In the genomic region with DNA sequence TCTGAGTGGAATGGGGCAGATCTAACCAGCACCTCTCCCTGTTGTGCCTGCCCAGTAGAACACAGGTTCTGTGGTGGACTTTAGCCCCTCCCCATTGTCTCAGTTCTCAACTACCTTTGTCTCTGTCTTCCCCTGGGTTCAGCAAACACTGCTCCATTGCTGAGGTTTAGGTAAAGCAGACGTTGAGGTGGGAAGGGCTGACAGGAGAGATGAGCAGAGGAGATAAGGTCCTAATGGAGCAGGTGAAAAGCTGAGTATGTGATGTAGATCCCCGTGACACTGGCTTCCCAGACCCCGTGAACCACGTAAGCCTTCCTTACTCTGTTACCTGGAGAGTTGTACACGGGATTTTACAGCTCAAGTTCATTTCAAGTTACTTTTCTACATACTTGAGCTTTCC, we compare ENCODE assay signal across 8 mouse cellular contexts.
DNase-seq lines count a peak whose midpoint lies in the region; ATAC-seq and TF ChIP-seq lines count a peak whose summit lies in the region.

No protein-coding gene starts in this region.

- H3K4me3 ChIP-seq in heart, postnatal 0 days (ENCODE audit: low read depth, low read length): peak overlapping the region; percentile 70; the same call in 1 of the 2 replicates
- peak overlapping the region; percentile 31 for H3K4me3 ChIP-seq in brown adipose tissue, adult 24 weeks (ENCODE audit: insufficient read depth, low read depth, low read length)
- peak overlapping the region; percentile 38; the same call in 1 of the 2 replicates for H3K4me3 ChIP-seq in hindbrain, embryonic 12.5 days
- peak overlapping the region; percentile 40 for H3K4me3 ChIP-seq in midbrain, embryonic 11.5 days (ENCODE audit: low read depth, low read length)

- H3K36me3 ChIP-seq in heart, postnatal 0 days (replicated peaks; ENCODE audit: control insufficient read depth, insufficient read depth, low read length): peaks cover 24% of the 10 kb centered on the region
- peaks cover 40% of the 10 kb centered on the region for H3K36me3 ChIP-seq in hindbrain, embryonic 12.5 days
- peaks cover 10% of the 10 kb centered on the region; the same call in 1 of the 2 replicates for H3K36me3 ChIP-seq in midbrain, embryonic 11.5 days (ENCODE audit: control insufficient read depth, insufficient read depth, low read length)

- no peak overlapping the region for H3K27ac ChIP-seq in heart, postnatal 0 days (ENCODE audit: low read depth)
- no peak overlapping the region for H3K27ac ChIP-seq in brown adipose tissue, adult 24 weeks (replicated peaks; ENCODE audit: low read depth, low read length)
- H3K27ac ChIP-seq in hindbrain, embryonic 12.5 days: no peak overlapping the region
- no peak overlapping the region for H3K27ac ChIP-seq in midbrain, embryonic 11.5 days (ENCODE audit: low read depth, low read length)

- no peak overlapping the region for H3K9ac ChIP-seq in heart, postnatal 0 days (replicated peaks; ENCODE audit: low read depth, low read length)
- H3K9ac ChIP-seq in hindbrain, embryonic 12.5 days: peak overlapping the region; percentile 9; the same call in 1 of the 2 replicates
- H3K9ac ChIP-seq in midbrain, embryonic 11.5 days (ENCODE audit: low read length): no peak overlapping the region

- WGBS in heart, postnatal 0 days: 61% methylated on average over 5 of the region's 5 CpGs
- 73% methylated on average over 5 of the region's 5 CpGs for WGBS in hindbrain, embryonic 12.5 days
- 67% methylated on average over 5 of the region's 5 CpGs for WGBS in midbrain, embryonic 11.5 days

- no peaks in the 10 kb centered on the region for H3K27me3 ChIP-seq in heart, postnatal 0 days (ENCODE audit: control insufficient read depth, insufficient read depth, low read length)
- H3K27me3 ChIP-seq in hindbrain, embryonic 12.5 days: no peaks in the 10 kb centered on the region
- no peaks in the 10 kb centered on the region for H3K27me3 ChIP-seq in midbrain, embryonic 11.5 days (ENCODE audit: control insufficient read depth, insufficient read depth, low read length)

- DNase-seq in heart, postnatal 0 days (ENCODE audit: low spot score): no peak
- no peak for DNase-seq in heart, postnatal 4 days
- no peak for DNase-seq in midbrain, embryonic 11.5 days (ENCODE audit: low spot score, missing footprints)
- no peak for DNase-seq in ovary, postnatal 10 days (ENCODE audit: low spot score)
- DNase-seq in thymus, postnatal 25 days: no peak
- no peak for DNase-seq in cerebellum, postnatal 25 days

- peaks cover 52% of the 10 kb centered on the region for H3K4me1 ChIP-seq in heart, postnatal 0 days (ENCODE audit: control insufficient read depth, insufficient read depth)
- peaks cover 10% of the 10 kb centered on the region; the same call in 1 of the 2 replicates for H3K4me1 ChIP-seq in brown adipose tissue, adult 24 weeks (ENCODE audit: control insufficient read depth, insufficient read depth, insufficient read length, low read length)
- peaks cover 51% of the 10 kb centered on the region for H3K4me1 ChIP-seq in hindbrain, embryonic 12.5 days
- H3K4me1 ChIP-seq in midbrain, embryonic 11.5 days (ENCODE audit: control insufficient read depth, insufficient read depth, low read length): peaks cover 33% of the 10 kb centered on the region

- no peak for TF ChIP-seq EP300 in heart, postnatal 0 days (IDR thresholded peaks at IDR 0.05; ENCODE audit: low read depth)

- H3K4me2 ChIP-seq in heart, postnatal 0 days (ENCODE audit: low read depth, low read length): peak overlapping the region; percentile 87
- peak overlapping the region; percentile 56 for H3K4me2 ChIP-seq in hindbrain, embryonic 12.5 days (replicated peaks)
- H3K4me2 ChIP-seq in midbrain, embryonic 11.5 days: peak overlapping the region; percentile 55

- no peak for TF ChIP-seq CTCF in heart, postnatal 0 days (IDR thresholded peaks at IDR 0.05; ENCODE audit: low read depth)

- no peak for ATAC-seq in heart, postnatal 0 days (ENCODE audit: insufficient read depth, low read depth)
- no peak for ATAC-seq in hindbrain, embryonic 12.5 days (ENCODE audit: low FRiP score)
- ATAC-seq in midbrain, embryonic 11.5 days (ENCODE audit: low FRiP score): no peak

- no peaks in the 10 kb centered on the region for H3K9me3 ChIP-seq in heart, postnatal 0 days (replicated peaks; ENCODE audit: control insufficient read depth, low read length)
- no peaks in the 10 kb centered on the region for H3K9me3 ChIP-seq in hindbrain, embryonic 12.5 days (replicated peaks)
- H3K9me3 ChIP-seq in midbrain, embryonic 11.5 days (ENCODE audit: control insufficient read depth, low read length): no peaks in the 10 kb centered on the region
